Mouse (Mus musculus) urinary bladder, postnatal 4 days (tissue): ENCODE results near the gene Gm42742.

Experiments used
- DNase-seq, 2 experiments: peaks; one replicate each; pipeline ENCODE4 v3.0.0; 2021 to 2022; ENCODE audit warnings: low spot score in 2 of 2

Gm42742 gene

GRCm38 (mm10) chr7:127003620-127004019 lies 17.3 kb downstream of the Gm42742 start:
- DNase-seq = no peak

GRCm38 (mm10) chr7:126999568-126999967 lies 21.3 kb downstream of the Gm42742 start:
- no peak for DNase-seq

- no peak for DNase-seq
Observed at GRCm38 (mm10) chr7:126996449-126996848, 24.4 kb downstream of the Gm42742 start.

GRCm38 (mm10) chr7:126988816-126989215 lies 32.1 kb downstream of the Gm42742 start:
- DNase-seq = no peak

- DNase-seq = no peak
Observed at GRCm38 (mm10) chr7:126986319-126986718, 34.6 kb downstream of the Gm42742 start.

GRCm38 (mm10) chr7:126984667-126985444 lies 36.0 kb downstream of the Gm42742 start:
- DNase-seq = no peak

GRCm38 (mm10) chr7:126983113-126983512 lies 37.8 kb downstream of the Gm42742 start:
- DNase-seq = no peak

- no peak for DNase-seq
Observed at GRCm38 (mm10) chr7:126982054-126982453, 38.8 kb downstream of the Gm42742 start.

- DNase-seq = no peak
Observed at GRCm38 (mm10) chr7:126981601-126982000, 39.3 kb downstream of the Gm42742 start.

- DNase-seq = no peak
Observed at GRCm38 (mm10) chr7:126978841-126979240, 42.1 kb downstream of the Gm42742 start.

GRCm38 (mm10) chr7:126976878-126977459 lies 43.9 kb downstream of the Gm42742 start:
- no peak for DNase-seq

GRCm38 (mm10) chr7:126975950-126976866 lies 44.7 kb downstream of the Gm42742 start, which contains the start of gene Cdiptos:
Gene Cdiptos (minus strand): TSS chr7:126976098.
- DNase-seq = peak; percentile 91 to 96

- DNase-seq = no peak
Observed at GRCm38 (mm10) chr7:126975893-126975949, 45.2 kb downstream of the Gm42742 start, which contains the start of gene Cdipt. Gene Cdipt (plus strand): TSS chr7:126975914.

GRCm38 (mm10) chr7:126975493-126975892 lies 45.4 kb downstream of the Gm42742 start:
- no peak for DNase-seq

GRCm38 (mm10) chr7:126967361-126967760 lies 53.5 kb downstream of the Gm42742 start:
- no peak for DNase-seq

GRCm38 (mm10) chr7:126965568-126965967 lies 55.3 kb downstream of the Gm42742 start:
- no peak for DNase-seq
